Mouse (Mus musculus): Measurements from ENCODE around the gene Rundc1. TPM values are rescaled to one million over a fixed set of nuclear protein-coding genes. Genes with fewer than 3 reads are reported as not detected.
A peak's percentile ranks its signal among the peaks of the same experiment; 100 is the strongest.
"Not testable (repeated sequence)": the region's sequence is repeated elsewhere in the genome, so short reads cannot be mapped to it uniquely, and the experiment has no call there.

Gene Rundc1
- polyA plus RNA-seq, 1 experiment from 2014 or later, result 14.7 TPM

DNA sequence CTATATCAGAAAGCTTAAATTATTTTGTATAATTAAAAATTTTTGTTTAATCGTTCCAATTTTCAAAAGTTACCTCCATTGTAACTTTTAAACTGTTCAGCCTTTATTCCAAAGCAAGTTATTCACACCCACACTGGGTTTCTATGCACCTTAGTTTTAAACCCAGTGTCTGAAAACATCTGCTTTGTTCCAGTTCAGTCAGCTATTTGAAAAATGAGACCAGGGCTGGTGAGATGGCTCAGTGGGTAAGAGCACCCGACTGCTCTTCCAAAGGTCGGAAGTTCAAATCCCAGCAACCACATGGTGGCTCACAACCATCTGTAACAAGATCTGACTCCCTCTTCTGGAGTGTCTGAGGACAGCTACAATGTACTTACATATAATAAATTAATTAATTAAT, 13.1 kb downstream of the Rundc1 start:
- H3K27ac ChIP-seq (ENCODE audit: low read depth, low read length); H3K9me3 ChIP-seq (replicated peaks; ENCODE audit: control insufficient read depth, low read length); H3K4me3 ChIP-seq (ENCODE audit: low read depth, low read length); H3K27me3 ChIP-seq (replicated peaks; ENCODE audit: control insufficient read depth, insufficient read depth, low read length); ATAC-seq; H3K4me1 ChIP-seq (ENCODE audit: control insufficient read depth, insufficient read depth, low read length); H3K9ac ChIP-seq (ENCODE audit: low read length); H3K4me2 ChIP-seq (ENCODE audit: low read length); DNase-seq (ENCODE audit: low spot score): not testable (repeated sequence)
- peaks cover 28% of the 10 kb centered on the region for H3K36me3 ChIP-seq (ENCODE audit: control insufficient read depth, insufficient read depth, low read length)
- WGBS, result 55% methylated on average over 3 of the region's 3 CpGs

DNA sequence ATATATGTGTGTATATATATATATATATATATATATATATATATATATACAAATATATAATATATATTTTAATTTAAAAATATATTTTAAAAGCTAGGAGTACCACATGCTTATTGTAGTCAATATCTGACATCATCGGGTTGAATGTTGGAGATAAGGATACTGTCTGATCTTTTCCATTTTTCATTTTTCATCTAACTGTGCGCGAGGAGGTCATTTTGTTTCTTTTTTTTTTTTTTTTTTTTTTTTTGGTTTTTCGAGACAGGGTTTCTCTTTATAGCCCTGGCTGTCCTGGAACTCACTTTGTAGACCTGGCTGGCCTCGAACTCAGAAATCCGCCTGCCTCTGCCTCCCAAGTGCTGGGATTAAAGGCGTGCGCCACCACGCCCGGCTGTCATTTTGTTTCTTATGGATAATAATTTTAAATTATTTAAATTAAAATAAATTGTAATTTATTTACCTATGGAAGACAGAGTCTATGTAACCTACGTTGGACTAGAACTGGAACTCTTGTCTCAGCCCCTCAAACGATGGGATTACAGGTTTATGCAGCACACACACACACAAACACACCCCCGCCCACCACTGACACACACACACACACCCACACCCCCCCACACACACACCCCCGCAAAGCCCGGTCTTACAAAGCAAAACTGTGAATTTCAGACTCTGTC, 16.7 kb downstream of the Rundc1 start:
- 37% methylated on average over 14 of the region's 15 CpGs for WGBS
- not testable (repeated sequence) for H3K9ac ChIP-seq (ENCODE audit: low read length); H3K27me3 ChIP-seq (replicated peaks; ENCODE audit: control insufficient read depth, insufficient read depth, low read length); H3K27ac ChIP-seq (ENCODE audit: low read depth, low read length); ATAC-seq; DNase-seq (ENCODE audit: low spot score); H3K9me3 ChIP-seq (replicated peaks; ENCODE audit: control insufficient read depth, low read length); H3K4me1 ChIP-seq (ENCODE audit: control insufficient read depth, insufficient read depth, low read length)
- Histone ChIP-seq H3K4me2 (ENCODE audit: low read length) (peak overlapping the region; percentile 35), H3K36me3 (ENCODE audit: control insufficient read depth, insufficient read depth, low read length) (peaks cover 28% of the 10 kb centered on the region), H3K4me3 (ENCODE audit: low read depth, low read length) (0 out of 2 replicates have a peak overlapping the region, but pooled peaks have one; percentile 18)

DNA sequence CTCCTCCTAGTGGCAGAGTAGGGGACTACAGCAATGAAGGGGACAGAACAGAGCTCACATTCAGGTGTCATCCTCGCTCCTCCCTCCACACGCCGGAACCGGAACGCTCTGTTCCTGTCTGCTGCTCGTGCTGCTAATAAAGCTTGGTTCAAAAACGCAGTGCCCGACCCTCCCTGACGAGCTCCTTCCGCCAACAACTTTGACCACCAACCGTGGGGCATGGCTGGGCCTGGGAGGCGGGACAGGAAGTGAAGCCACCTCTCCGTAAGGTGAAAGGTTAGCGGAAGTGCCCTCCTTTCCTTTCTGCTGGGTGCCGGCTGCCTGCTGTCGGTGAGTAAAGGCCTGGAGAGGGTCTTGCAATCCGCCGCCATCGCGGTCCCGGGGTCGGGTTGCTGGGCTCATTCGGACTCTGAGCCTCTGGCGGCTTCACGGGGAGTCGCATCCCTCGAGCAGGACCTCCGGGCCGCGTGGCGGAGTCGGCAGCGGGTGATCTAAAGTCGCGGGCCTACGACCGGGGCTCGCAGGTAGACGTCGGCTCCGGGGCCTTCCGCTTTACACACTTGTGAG, 17.3 kb downstream of the Rundc1 start, which contains the start of gene Rpl27:
Gene Rpl27 (plus strand): TSS at position 172 of the 567 bp plus-strand sequence.
- H3K36me3 ChIP-seq (ENCODE audit: control insufficient read depth, insufficient read depth, low read length), result peaks cover 28% of the 10 kb centered on the region
- peak within 1 kb of the TSS; percentile 62 for H3K4me2 ChIP-seq (ENCODE audit: low read length)
- H3K27ac ChIP-seq (ENCODE audit: low read depth, low read length), result peak within 1 kb of the TSS; percentile 85
- peak; percentile 100 for ATAC-seq
- WGBS, result under 1% methylated on average over 42 of the region's 42 CpGs
- DNase-seq (ENCODE audit: low spot score), result peak; percentile 100
- H3K27me3 ChIP-seq (replicated peaks; ENCODE audit: control insufficient read depth, insufficient read depth, low read length), result no peaks in the 10 kb centered on the region
- H3K4me1 ChIP-seq (ENCODE audit: control insufficient read depth, insufficient read depth, low read length), result peaks cover 4% of the 10 kb centered on the region; the same call in 1 of the 2 replicates
- H3K9me3 ChIP-seq (replicated peaks; ENCODE audit: control insufficient read depth, low read length), result no peaks in the 10 kb centered on the region
- peak within 1 kb of the TSS; percentile 79 for H3K4me3 ChIP-seq (ENCODE audit: low read depth, low read length)
- peak within 1 kb of the TSS; percentile 91 for H3K9ac ChIP-seq (ENCODE audit: low read length)

DNA sequence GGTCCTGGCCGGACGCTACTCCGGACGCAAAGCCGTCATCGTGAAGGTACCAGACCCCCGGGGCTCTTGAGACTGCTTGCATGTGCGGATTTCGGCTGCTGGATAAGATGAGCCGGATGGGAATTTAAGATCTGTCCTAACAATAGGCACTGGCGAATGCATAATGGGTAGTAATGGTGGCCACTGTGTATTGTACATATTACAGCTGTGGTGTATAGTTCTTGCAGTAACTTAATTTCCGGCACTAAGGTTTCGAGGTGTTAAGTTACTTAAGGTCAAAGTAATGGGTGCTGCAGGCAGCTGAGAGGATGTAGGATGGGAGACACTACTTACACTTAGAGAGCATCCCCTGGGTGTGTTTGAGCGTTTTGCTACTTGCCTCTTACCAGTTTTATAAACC, 17.9 kb downstream of the Rundc1 start:
- H3K36me3 ChIP-seq (ENCODE audit: control insufficient read depth, insufficient read depth, low read length), result peaks cover 28% of the 10 kb centered on the region
- H3K9me3 ChIP-seq (replicated peaks; ENCODE audit: control insufficient read depth, low read length), result no peaks in the 10 kb centered on the region
- peak overlapping the region; percentile 85 for H3K27ac ChIP-seq (ENCODE audit: low read depth, low read length)
- ATAC-seq (0 out of 2 replicates have a peak, but pooled peaks have one; percentile 0), DNase-seq (ENCODE audit: low spot score) (no peak)
- 3% methylated on average over 14 of the region's 14 CpGs for WGBS
- H3K27me3 ChIP-seq (replicated peaks; ENCODE audit: control insufficient read depth, insufficient read depth, low read length), result no peaks in the 10 kb centered on the region
- peak overlapping the region; percentile 79 for H3K4me3 ChIP-seq (ENCODE audit: low read depth, low read length)
- H3K9ac ChIP-seq (ENCODE audit: low read length), result peak overlapping the region; percentile 91
- peaks cover 4% of the 10 kb centered on the region; the same call in 1 of the 2 replicates for H3K4me1 ChIP-seq (ENCODE audit: control insufficient read depth, insufficient read depth, low read length)
- peak overlapping the region; percentile 62 for H3K4me2 ChIP-seq (ENCODE audit: low read length)

DNA sequence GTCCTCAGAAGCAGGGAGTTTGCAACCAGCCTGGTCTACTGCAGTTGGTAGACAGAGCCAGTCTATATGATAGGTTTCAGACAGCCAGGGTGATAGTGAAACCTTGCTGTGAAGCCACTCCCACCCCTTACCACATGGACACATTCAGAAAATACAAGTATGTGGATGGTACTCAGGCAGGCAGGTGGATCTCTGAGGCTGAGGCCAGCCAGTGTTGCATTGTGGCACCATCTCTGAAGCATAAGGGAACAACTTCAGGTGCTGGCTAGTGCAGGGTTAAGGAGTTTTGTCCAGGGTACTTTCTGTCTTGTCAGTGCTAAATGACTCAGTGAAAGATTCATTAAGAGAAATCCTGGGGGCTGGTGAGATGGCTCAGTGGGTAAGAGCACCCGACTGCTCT, 21.4 kb downstream of the Rundc1 start:
- Histone ChIP-seq H3K9ac (ENCODE audit: low read length) (no peak overlapping the region), H3K27me3 (replicated peaks; ENCODE audit: control insufficient read depth, insufficient read depth, low read length) (no peaks in the 10 kb centered on the region), H3K36me3 (ENCODE audit: control insufficient read depth, insufficient read depth, low read length) (peaks cover 28% of the 10 kb centered on the region), H3K4me2 (ENCODE audit: low read length) (no peak overlapping the region), H3K27ac (ENCODE audit: low read depth, low read length) (no peak overlapping the region), H3K9me3 (replicated peaks; ENCODE audit: control insufficient read depth, low read length) (no peaks in the 10 kb centered on the region), H3K4me1 (ENCODE audit: control insufficient read depth, insufficient read depth, low read length) (peaks cover 4% of the 10 kb centered on the region; the same call in 1 of the 2 replicates), H3K4me3 (ENCODE audit: low read depth, low read length) (no peak overlapping the region)
- ATAC-seq, result no peak
- DNase-seq (ENCODE audit: low spot score), result no peak
- 89% methylated on average over 1 of the region's 1 CpGs for WGBS

DNA sequence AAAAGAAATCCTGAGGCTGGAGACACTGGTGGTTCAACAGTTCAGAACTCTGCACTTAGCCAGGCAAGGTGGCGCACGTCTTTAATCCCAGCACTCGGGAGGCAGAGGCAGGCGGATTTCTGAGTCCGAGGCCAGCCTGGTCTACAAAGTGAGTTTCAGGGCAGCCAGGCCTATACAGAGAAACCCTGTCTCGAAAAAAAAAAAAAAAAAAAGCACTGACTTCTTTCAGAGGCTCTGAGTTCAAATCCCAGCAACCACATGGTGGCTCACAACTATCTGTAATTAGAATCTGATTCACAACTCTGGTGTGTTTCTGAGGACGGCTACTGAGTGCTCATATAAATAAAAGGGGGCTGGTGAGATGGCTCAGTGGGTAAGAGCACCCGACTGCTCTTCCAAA, 22.0 kb downstream of the Rundc1 start:
- WGBS, result 95% methylated on average over 8 of the region's 8 CpGs
- not testable (repeated sequence) for DNase-seq (ENCODE audit: low spot score); H3K27ac ChIP-seq (ENCODE audit: low read depth, low read length); H3K4me3 ChIP-seq (ENCODE audit: low read depth, low read length); H3K9ac ChIP-seq (ENCODE audit: low read length); H3K4me2 ChIP-seq (ENCODE audit: low read length); H3K4me1 ChIP-seq (ENCODE audit: control insufficient read depth, insufficient read depth, low read length); ATAC-seq; H3K27me3 ChIP-seq (replicated peaks; ENCODE audit: control insufficient read depth, insufficient read depth, low read length); H3K9me3 ChIP-seq (replicated peaks; ENCODE audit: control insufficient read depth, low read length)
- peaks cover 28% of the 10 kb centered on the region for H3K36me3 ChIP-seq (ENCODE audit: control insufficient read depth, insufficient read depth, low read length)

DNA sequence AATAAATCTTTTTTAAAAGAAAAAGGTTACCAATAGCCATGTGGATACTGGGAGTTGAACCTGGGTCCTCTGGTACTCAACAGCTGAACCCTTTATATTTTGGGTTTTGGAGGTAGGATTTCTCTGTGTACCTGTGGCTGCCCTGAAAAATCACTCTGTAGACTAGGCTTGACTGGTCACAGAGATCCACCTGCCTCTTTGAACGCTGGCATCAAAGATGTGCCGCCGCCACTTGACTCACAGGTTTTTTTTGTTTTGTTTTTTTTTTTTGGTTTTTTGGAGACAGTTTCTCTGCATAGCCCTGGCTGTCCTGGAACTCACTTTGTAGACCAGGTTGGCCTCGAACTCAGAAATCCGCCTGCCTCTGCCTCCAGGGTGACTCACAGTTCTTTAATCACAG, 22.9 kb downstream of the Rundc1 start:
- 90% methylated on average over 5 of the region's 5 CpGs for WGBS
- no peaks in the 10 kb centered on the region for H3K9me3 ChIP-seq (replicated peaks; ENCODE audit: control insufficient read depth, low read length)
- H3K4me1 ChIP-seq (ENCODE audit: control insufficient read depth, insufficient read depth, low read length), result peaks cover 4% of the 10 kb centered on the region; the same call in 1 of the 2 replicates
- no peak overlapping the region for H3K4me2 ChIP-seq (ENCODE audit: low read length)
- H3K36me3 ChIP-seq (ENCODE audit: control insufficient read depth, insufficient read depth, low read length), result peaks cover 28% of the 10 kb centered on the region
- no peak overlapping the region for H3K4me3 ChIP-seq (ENCODE audit: low read depth, low read length)
- no peak for ATAC-seq
- no peaks in the 10 kb centered on the region for H3K27me3 ChIP-seq (replicated peaks; ENCODE audit: control insufficient read depth, insufficient read depth, low read length)
- DNase-seq (ENCODE audit: low spot score), result no peak
- peak overlapping the region; percentile 29; the same call in 1 of the 2 replicates for H3K9ac ChIP-seq (ENCODE audit: low read length)
- H3K27ac ChIP-seq (ENCODE audit: low read depth, low read length), result no peak overlapping the region

DNA sequence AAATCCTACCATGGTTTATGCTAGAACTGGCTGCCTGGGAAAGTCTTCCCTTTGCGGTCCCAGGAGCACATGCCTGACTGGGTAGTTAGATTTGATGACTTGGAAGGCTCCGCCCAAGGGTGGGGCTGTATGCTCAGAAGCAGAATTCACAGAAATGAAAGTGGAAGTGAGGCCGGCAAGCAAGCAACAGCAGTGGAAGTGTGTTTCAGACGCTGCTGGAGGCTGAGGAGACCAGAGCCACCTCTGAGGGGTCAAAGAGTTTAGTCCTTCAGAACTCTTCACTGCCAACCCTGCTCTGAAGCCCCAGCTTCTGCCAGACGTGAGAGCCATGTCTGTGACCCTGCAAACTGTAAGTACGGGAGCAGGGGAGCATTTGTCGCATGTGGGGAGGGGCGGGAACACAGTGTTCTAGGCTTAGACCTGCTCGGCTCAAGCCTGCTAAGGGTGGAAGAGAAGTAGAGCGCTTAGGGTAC, 23.4 kb downstream of the Rundc1 start, which contains the start of gene Ifi35:
Gene Ifi35 (plus strand): TSS at position 134 of the 473 bp plus-strand sequence.
- H3K4me3 ChIP-seq (ENCODE audit: low read depth, low read length), result peak within 1 kb of the TSS; percentile 5; the same call in 1 of the 2 replicates
- H3K4me2 ChIP-seq (ENCODE audit: low read length), result no peak within 1 kb of the TSS
- H3K4me1 ChIP-seq (ENCODE audit: control insufficient read depth, insufficient read depth, low read length), result no peaks in the 10 kb centered on the region; the same call in 1 of the 2 replicates
- H3K27ac ChIP-seq (ENCODE audit: low read depth, low read length), result no peak within 1 kb of the TSS
- H3K9me3 ChIP-seq (replicated peaks; ENCODE audit: control insufficient read depth, low read length), result no peaks in the 10 kb centered on the region
- 49% methylated on average over 10 of the region's 10 CpGs for WGBS
- peaks cover 28% of the 10 kb centered on the region for H3K36me3 ChIP-seq (ENCODE audit: control insufficient read depth, insufficient read depth, low read length)
- peak within 1 kb of the TSS; percentile 29; the same call in 1 of the 2 replicates for H3K9ac ChIP-seq (ENCODE audit: low read length)
- H3K27me3 ChIP-seq (replicated peaks; ENCODE audit: control insufficient read depth, insufficient read depth, low read length), result no peaks in the 10 kb centered on the region
- DNase-seq (ENCODE audit: low spot score), result no peak
- no peak for ATAC-seq

DNA sequence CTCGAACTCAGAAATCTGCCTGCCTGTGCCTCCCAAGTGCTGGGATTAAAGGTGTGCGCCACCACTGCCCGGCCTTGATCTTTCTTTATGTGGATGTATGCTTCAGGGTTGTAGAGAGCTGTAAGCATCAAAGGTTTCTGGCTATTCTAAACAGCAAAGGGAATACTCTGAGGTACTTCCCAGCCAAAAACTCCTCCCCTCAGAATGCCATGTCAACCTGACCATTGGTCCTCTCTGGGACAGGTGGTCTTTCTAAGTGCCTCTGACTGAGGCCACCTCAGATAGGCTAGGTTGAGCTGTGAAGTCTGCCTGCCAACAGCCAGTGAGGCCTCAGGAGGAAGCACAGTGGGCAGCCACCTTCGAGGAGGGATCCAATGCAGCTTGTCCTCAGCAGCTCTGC, 24.0 kb downstream of the Rundc1 start:
- no peaks in the 10 kb centered on the region for H3K4me1 ChIP-seq (ENCODE audit: control insufficient read depth, insufficient read depth, low read length)
- no peaks in the 10 kb centered on the region for H3K27me3 ChIP-seq (replicated peaks; ENCODE audit: control insufficient read depth, insufficient read depth, low read length)
- H3K36me3 ChIP-seq (ENCODE audit: control insufficient read depth, insufficient read depth, low read length), result peaks cover 22% of the 10 kb centered on the region
- no peak overlapping the region for H3K4me3 ChIP-seq (ENCODE audit: low read depth, low read length)
- WGBS, result 86% methylated on average over 4 of the region's 4 CpGs
- DNase-seq (ENCODE audit: low spot score) (no peak), ATAC-seq (no peak)
- H3K9ac ChIP-seq (ENCODE audit: low read length), result no peak overlapping the region
- no peaks in the 10 kb centered on the region for H3K9me3 ChIP-seq (replicated peaks; ENCODE audit: control insufficient read depth, low read length)
- H3K4me2 ChIP-seq (ENCODE audit: low read length), result no peak overlapping the region
- H3K27ac ChIP-seq (ENCODE audit: low read depth, low read length), result no peak overlapping the region
